Mouse (Mus musculus): Measurements from ENCODE around the gene Syde2. TPM values are rescaled to one million over a fixed set of nuclear protein-coding genes. Genes with fewer than 3 reads are reported as not detected.
"Not testable (repeated sequence)": the region's sequence is repeated elsewhere in the genome, so short reads cannot be mapped to it uniquely, and the experiment has no call there.

Gene Syde2
- polyA plus RNA-seq, 1 experiment from 2014 or later = 0.68 TPM

DNA sequence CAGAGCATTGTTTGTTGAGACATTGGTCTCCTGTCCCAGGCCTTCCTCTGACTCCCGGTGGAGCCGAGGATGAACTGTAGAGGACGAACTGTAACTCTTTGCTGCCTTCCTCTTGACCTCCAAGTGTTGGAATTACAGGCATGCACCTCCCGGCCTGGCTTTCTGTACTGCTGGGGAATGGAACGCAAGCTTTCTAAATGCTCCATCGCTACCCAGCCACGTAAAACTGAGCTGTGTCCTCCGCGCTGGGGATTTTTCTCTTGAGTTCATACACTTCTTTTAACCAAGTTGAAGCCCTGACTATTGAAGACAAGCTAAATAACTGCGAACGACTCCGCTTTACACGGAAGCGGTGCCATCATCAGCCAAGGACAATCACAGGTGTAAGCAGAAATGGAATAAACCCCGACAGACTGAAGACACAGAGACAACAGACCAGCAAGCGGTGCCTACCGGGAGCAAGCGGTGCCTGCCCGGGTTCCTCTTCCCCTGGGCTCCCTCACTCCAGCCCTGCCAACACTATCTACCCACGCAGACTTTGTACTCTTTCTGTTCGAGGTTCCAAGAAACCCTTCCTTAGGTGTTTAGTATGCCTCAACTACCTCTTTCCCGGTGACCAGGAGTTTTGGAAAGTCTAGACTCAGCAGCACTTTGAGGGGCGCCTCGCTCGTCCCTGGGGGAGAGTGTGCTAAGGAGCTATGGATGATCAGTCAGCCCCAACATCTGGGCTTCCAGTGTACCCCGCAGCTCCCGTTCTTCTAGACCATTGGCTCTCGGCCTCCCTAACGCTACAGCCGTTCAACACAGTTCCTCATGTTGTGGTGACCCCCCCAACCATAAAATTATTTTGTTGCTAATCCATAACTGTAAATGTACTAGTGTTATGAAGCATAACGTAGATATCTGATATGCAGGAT is 24.3 kb upstream of the Syde2 start:
- Histone ChIP-seq H3K27me3 (ENCODE audit: control insufficient read depth, insufficient read depth, low read depth, low read length) (peaks cover 9% of the 10 kb centered on the region; the same call in 1 of the 2 replicates), H3K4me1 (ENCODE audit: control insufficient read depth, insufficient read depth, low read length) (peaks cover 8% of the 10 kb centered on the region; the same call in 1 of the 2 replicates), H3K27ac (ENCODE audit: low read length) (no peak overlapping the region), H3K9ac (ENCODE audit: low read depth, low read length) (no peak overlapping the region), H3K4me2 (ENCODE audit: low read length) (peak overlapping the region; percentile 7), H3K9me3 (replicated peaks; ENCODE audit: control insufficient read depth, low read length, poor library complexity, severe bottlenecking) (no peaks in the 10 kb centered on the region), H3K36me3 (ENCODE audit: control insufficient read depth, insufficient read depth, low read length) (no peaks in the 10 kb centered on the region), H3K4me3 (ENCODE audit: low read depth, low read length) (no peak overlapping the region)
- 17% methylated on average over 31 of the region's 31 CpGs for WGBS
- 0 out of 2 replicates have a peak, but pooled peaks have one; percentile 20 for ATAC-seq

DNA sequence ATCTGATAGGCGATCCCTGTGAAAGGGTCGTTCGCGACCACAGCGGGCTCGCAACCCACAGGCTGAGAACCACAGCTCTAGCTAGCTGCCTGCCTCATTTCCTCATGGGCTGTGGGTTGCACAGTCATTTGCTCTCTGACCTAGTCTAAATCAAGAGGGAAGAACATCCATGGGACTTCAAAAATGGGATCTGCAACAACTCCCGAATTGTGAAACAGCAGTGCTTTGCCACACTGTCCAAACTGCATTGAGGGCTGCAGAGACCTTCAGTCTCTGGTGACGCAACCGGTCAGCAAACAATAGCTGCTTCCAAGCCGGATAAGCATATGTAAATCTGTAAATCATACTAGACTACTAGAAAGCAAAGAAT is 23.7 kb upstream of the Syde2 start:
- Histone ChIP-seq H3K9me3 (replicated peaks; ENCODE audit: control insufficient read depth, low read length, poor library complexity, severe bottlenecking) (no peaks in the 10 kb centered on the region), H3K27ac (ENCODE audit: low read length) (no peak overlapping the region), H3K9ac (ENCODE audit: low read depth, low read length) (no peak overlapping the region), H3K4me2 (ENCODE audit: low read length) (peak overlapping the region; percentile 7), H3K4me3 (ENCODE audit: low read depth, low read length) (no peak overlapping the region), H3K36me3 (ENCODE audit: control insufficient read depth, insufficient read depth, low read length) (no peaks in the 10 kb centered on the region), H3K27me3 (ENCODE audit: control insufficient read depth, insufficient read depth, low read depth, low read length) (peaks cover 9% of the 10 kb centered on the region; the same call in 1 of the 2 replicates), H3K4me1 (ENCODE audit: control insufficient read depth, insufficient read depth, low read length) (peaks cover 8% of the 10 kb centered on the region; the same call in 1 of the 2 replicates)
- 0 out of 2 replicates have a peak, but pooled peaks have one; percentile 46 for ATAC-seq
- WGBS = 13% methylated on average over 10 of the region's 10 CpGs

DNA sequence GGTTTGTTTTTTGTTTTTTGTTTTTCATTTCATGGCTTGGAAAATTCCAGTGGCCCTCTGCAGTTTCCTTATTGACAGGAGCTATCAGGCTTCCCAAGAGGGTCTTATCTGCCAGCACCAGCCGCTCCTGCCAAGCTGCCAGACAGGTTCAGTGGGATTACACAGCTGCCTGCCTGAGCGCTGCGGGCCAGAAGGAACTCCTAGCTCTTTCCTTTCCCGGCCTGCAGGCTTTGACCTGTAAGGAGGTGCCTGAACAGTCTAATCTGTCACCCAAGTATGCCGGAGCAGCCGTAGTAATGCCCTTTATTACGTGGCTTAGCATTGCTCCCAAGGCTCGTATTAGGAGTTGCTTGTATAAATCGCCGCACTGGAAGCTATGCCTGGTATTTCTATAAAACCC is 23.2 kb upstream of the Syde2 start:
- Histone ChIP-seq H3K36me3 (ENCODE audit: control insufficient read depth, insufficient read depth, low read length) (no peaks in the 10 kb centered on the region), H3K9ac (ENCODE audit: low read depth, low read length) (no peak overlapping the region), H3K4me1 (ENCODE audit: control insufficient read depth, insufficient read depth, low read length) (peaks cover 8% of the 10 kb centered on the region; the same call in 1 of the 2 replicates), H3K27ac (ENCODE audit: low read length) (no peak overlapping the region), H3K4me3 (ENCODE audit: low read depth, low read length) (no peak overlapping the region), H3K4me2 (ENCODE audit: low read length) (peak overlapping the region; percentile 23; the same call in 1 of the 2 replicates), H3K9me3 (replicated peaks; ENCODE audit: control insufficient read depth, low read length, poor library complexity, severe bottlenecking) (no peaks in the 10 kb centered on the region), H3K27me3 (ENCODE audit: control insufficient read depth, insufficient read depth, low read depth, low read length) (peaks cover 9% of the 10 kb centered on the region; the same call in 1 of the 2 replicates)
- WGBS = 9% methylated on average over 10 of the region's 10 CpGs
- peak; percentile 87 for ATAC-seq

DNA sequence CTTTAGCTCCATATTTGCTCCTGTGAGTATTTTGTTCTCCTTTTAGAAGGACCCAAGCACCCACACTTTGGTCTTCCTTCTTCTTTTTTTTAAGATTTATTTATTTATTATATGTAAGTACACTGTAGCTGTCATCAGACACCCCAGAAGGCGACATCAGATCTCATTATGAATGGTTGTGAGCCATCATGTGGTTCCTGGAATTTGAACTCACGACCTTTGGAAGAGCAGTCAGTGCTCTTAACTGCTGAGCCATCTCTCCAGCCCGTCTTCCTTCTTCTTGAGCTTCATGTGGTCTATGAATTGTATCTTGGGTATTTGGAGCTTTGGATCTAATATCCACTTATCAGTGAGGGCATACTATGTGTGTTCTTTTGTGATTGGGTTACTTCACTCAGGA is 22.1 kb upstream of the Syde2 start:
- H3K36me3 ChIP-seq (ENCODE audit: control insufficient read depth, insufficient read depth, low read length); H3K27ac ChIP-seq (ENCODE audit: low read length); H3K9me3 ChIP-seq (replicated peaks; ENCODE audit: control insufficient read depth, low read length, poor library complexity, severe bottlenecking); H3K27me3 ChIP-seq (ENCODE audit: control insufficient read depth, insufficient read depth, low read depth, low read length); H3K4me1 ChIP-seq (ENCODE audit: control insufficient read depth, insufficient read depth, low read length); H3K4me2 ChIP-seq (ENCODE audit: low read length); H3K4me3 ChIP-seq (ENCODE audit: low read depth, low read length); H3K9ac ChIP-seq (ENCODE audit: low read depth, low read length); ATAC-seq: not testable (repeated sequence)
- 97% methylated on average over 3 of the region's 3 CpGs for WGBS

DNA sequence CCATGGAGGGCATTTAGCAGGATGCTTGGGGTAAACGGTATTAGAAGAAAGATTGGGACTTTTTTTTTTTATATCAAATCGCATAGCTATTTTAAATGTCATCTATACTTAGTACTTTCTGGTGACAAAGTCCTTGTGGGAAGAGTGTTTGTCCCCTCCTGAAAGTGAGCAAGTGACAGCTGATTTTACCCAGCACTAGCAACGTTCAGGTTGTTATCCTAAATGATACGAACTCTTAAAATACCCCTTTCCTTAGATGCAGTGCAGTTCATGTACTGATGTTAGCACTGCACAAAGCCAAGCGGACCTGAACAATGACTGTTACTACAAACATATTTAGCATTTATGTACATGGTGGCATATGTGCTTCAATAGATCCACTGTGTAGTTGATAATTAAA is 20.9 kb upstream of the Syde2 start:
- Histone ChIP-seq H3K4me1 (ENCODE audit: control insufficient read depth, insufficient read depth, low read length) (peaks cover 8% of the 10 kb centered on the region; the same call in 1 of the 2 replicates), H3K4me3 (ENCODE audit: low read depth, low read length) (no peak overlapping the region), H3K4me2 (ENCODE audit: low read length) (no peak overlapping the region), H3K27ac (ENCODE audit: low read length) (no peak overlapping the region), H3K36me3 (ENCODE audit: control insufficient read depth, insufficient read depth, low read length) (no peaks in the 10 kb centered on the region), H3K9me3 (replicated peaks; ENCODE audit: control insufficient read depth, low read length, poor library complexity, severe bottlenecking) (no peaks in the 10 kb centered on the region), H3K27me3 (ENCODE audit: control insufficient read depth, insufficient read depth, low read depth, low read length) (peaks cover 9% of the 10 kb centered on the region; the same call in 1 of the 2 replicates), H3K9ac (ENCODE audit: low read depth, low read length) (no peak overlapping the region)
- ATAC-seq = no peak
- WGBS = 93% methylated on average over 5 of the region's 5 CpGs

DNA sequence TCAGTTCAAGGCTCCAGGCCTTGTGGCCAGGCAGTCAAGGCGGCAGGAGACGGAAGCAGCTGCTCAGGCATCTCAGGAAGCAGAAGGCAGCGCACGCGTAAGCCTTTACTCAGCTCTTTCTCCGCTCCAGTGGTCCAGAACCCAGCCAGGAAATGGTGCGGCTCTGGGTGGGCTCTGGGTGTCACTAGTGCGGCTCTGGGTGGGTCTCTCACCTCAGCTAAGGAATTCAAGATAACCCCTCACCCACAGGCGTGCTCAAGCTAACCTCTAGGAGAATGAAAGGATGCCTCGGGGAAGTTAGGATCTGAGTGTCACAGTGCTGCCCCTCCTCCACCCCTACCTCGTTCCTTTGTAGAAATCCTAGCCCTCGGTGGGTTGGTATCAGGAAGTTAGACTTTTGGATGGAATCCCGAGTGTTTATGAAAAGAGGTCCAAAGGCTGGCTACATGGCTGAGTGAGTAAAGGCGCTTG is 18.6 kb upstream of the Syde2 start:
- Histone ChIP-seq H3K36me3 (ENCODE audit: control insufficient read depth, insufficient read depth, low read length) (no peaks in the 10 kb centered on the region), H3K4me3 (ENCODE audit: low read depth, low read length) (no peak overlapping the region), H3K9ac (ENCODE audit: low read depth, low read length) (no peak overlapping the region), H3K4me2 (ENCODE audit: low read length) (no peak overlapping the region), H3K27ac (ENCODE audit: low read length) (no peak overlapping the region), H3K9me3 (replicated peaks; ENCODE audit: control insufficient read depth, low read length, poor library complexity, severe bottlenecking) (0 out of 2 replicates have a peak, but pooled peaks cover 2% of the 10 kb centered on the region), H3K27me3 (ENCODE audit: control insufficient read depth, insufficient read depth, low read depth, low read length) (no peaks in the 10 kb centered on the region), H3K4me1 (ENCODE audit: control insufficient read depth, insufficient read depth, low read length) (peaks cover 4% of the 10 kb centered on the region; the same call in 1 of the 2 replicates)
- WGBS = 48% methylated on average over 14 of the region's 14 CpGs
- ATAC-seq = no peak

DNA sequence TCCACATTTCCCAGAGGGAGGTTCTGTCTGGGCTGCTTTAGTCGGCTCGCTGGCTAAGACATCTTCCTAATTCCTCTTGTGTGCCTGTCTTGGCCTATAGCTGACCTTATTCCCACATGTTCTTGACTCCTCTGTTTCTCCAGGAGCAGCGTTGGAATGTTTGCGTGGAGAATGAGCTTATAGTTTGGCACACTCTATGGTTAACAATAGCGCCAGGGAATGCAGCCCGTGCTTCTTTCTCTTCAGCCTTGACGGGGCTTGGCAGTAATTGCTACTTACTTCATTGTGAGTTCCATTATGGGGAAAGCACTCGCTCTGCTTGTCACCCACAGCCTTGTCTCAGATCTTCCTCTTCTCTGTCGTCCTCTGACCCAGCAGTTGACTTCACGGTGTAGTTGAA is 16.2 kb upstream of the Syde2 start:
- Histone ChIP-seq H3K36me3 (ENCODE audit: control insufficient read depth, insufficient read depth, low read length) (no peaks in the 10 kb centered on the region), H3K27me3 (ENCODE audit: control insufficient read depth, insufficient read depth, low read depth, low read length) (no peaks in the 10 kb centered on the region), H3K27ac (ENCODE audit: low read length) (no peak overlapping the region), H3K9ac (ENCODE audit: low read depth, low read length) (no peak overlapping the region), H3K9me3 (replicated peaks; ENCODE audit: control insufficient read depth, low read length, poor library complexity, severe bottlenecking) (0 out of 2 replicates have a peak, but pooled peaks cover 4% of the 10 kb centered on the region), H3K4me1 (ENCODE audit: control insufficient read depth, insufficient read depth, low read length) (no peaks in the 10 kb centered on the region), H3K4me2 (ENCODE audit: low read length) (no peak overlapping the region), H3K4me3 (ENCODE audit: low read depth, low read length) (no peak overlapping the region)
- 37% methylated on average over 10 of the region's 10 CpGs for WGBS
- no peak for ATAC-seq

DNA sequence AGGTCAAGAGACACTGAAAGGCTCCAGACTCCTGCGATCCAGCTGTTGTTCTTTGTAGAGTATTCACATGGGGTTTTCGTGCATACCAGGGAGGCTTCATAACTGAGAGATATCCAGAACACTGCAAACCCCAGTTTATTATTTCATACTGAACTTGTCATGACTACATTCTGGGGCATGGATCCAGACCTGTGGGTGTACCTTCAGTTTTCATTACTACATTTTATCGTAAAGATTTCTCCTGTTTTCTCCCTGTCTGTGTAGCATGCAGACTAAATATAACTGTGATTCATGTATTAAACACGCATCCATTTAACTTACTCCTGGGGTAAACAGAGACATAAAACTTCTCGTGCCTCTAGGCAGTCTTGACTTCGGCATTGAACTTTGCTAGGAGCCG is 12.7 kb upstream of the Syde2 start:
- H3K4me3 ChIP-seq (ENCODE audit: low read depth, low read length) = no peak overlapping the region
- no peaks in the 10 kb centered on the region for H3K36me3 ChIP-seq (ENCODE audit: control insufficient read depth, insufficient read depth, low read length)
- no peak for ATAC-seq
- 0 out of 2 replicates have a peak, but pooled peaks cover 8% of the 10 kb centered on the region for H3K9me3 ChIP-seq (replicated peaks; ENCODE audit: control insufficient read depth, low read length, poor library complexity, severe bottlenecking)
- no peaks in the 10 kb centered on the region for H3K27me3 ChIP-seq (ENCODE audit: control insufficient read depth, insufficient read depth, low read depth, low read length)
- H3K9ac ChIP-seq (ENCODE audit: low read depth, low read length) = no peak overlapping the region
- no peaks in the 10 kb centered on the region for H3K4me1 ChIP-seq (ENCODE audit: control insufficient read depth, insufficient read depth, low read length)
- no peak overlapping the region for H3K4me2 ChIP-seq (ENCODE audit: low read length)
- 92% methylated on average over 7 of the region's 7 CpGs for WGBS
- H3K27ac ChIP-seq (ENCODE audit: low read length) = no peak overlapping the region

DNA sequence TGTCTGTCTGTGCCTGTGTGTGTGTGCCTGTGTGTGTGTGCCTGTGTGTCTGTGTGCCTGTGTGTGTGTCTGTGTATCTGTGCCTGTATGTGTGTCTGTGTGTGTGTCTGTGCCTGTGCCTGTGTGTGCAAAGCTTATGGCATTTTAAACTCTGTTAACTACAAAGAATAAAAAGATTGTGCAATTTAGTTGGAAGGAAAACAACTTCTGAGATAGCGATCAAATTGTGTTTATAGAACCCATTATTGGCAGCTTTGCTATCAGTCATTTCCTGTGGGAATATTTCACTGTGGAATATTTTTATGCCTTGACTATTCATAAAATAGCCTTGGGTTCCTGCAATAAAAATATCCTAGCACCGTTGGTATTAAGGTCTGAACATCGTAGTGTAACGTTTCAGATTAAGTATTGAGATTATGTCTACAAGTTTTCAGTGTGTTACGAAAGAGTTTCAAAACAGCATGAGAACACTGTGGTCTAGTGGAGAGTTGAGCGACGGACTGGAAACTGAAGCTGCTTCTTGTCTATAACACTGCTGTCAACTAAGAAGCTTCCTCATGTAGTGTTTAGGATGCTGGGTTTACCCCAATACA is 2.2 kb upstream of the Syde2 start:
- WGBS = 91% methylated on average over 7 of the region's 7 CpGs
- Histone ChIP-seq H3K36me3 (ENCODE audit: control insufficient read depth, insufficient read depth, low read length) (no peaks in the 10 kb centered on the region), H3K27me3 (ENCODE audit: control insufficient read depth, insufficient read depth, low read depth, low read length) (peaks cover 16% of the 10 kb centered on the region), H3K4me1 (ENCODE audit: control insufficient read depth, insufficient read depth, low read length) (peaks cover 14% of the 10 kb centered on the region), H3K9ac (ENCODE audit: low read depth, low read length) (no peak overlapping the region), H3K4me2 (ENCODE audit: low read length) (no peak overlapping the region), H3K4me3 (ENCODE audit: low read depth, low read length) (no peak overlapping the region), H3K9me3 (replicated peaks; ENCODE audit: control insufficient read depth, low read length, poor library complexity, severe bottlenecking) (no peaks in the 10 kb centered on the region), H3K27ac (ENCODE audit: low read length) (no peak overlapping the region)
- ATAC-seq = no peak
